Mouse (Mus musculus): ENCODE results near the gene Fam208a.
A peak's percentile ranks its signal among the peaks of the same experiment; 100 is the strongest.

The Fam208a gene

DNA sequence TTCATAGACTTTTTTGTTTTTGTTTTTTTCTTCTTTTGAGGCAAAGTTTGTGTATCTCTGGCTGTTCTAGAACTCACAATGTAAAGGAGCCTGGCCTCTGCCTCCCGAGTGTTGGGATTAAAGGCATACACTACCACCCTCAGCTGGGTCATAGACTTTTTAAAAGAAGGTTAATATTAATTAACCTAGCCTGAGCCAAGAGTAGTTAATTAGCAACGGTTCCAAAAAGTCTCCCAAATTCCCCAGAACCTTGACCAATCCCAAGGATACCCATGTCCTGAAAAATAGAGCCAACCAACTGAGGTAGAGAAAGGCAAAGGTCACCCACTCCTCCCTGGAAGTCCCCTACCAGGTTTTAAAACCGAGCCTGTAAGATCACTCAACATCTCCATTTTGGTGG, 7.8 kb upstream of the Fam208a start:
- no peak for DNase-seq (ENCODE audit: low read depth)

DNA sequence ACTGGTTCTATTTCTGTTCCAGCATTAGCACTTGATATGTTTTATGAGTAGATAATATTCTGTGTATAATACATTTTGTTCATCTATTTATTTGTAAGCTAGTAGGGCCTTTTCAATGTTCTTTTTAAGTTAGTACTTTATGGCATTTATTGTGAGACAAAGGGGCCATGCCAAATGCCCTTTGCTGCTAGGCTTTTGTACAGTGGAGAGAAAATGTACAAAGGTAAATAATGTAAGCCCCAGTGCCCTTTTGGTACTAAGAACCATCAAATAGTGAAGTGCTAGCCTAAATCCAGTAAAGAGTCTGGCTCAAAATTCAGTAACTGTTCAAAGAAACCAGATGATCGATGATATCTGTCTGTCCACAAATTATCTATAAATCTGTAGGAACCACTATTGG, 6.3 kb upstream of the Fam208a start:
- no peak for DNase-seq (ENCODE audit: low read depth)

- DNase-seq (ENCODE audit: low read depth) = peak; percentile 64
These were observed 508 bp downstream of the Fam208a start for GRCm38 (mm10) chr14:27428973-27429711.

DNA sequence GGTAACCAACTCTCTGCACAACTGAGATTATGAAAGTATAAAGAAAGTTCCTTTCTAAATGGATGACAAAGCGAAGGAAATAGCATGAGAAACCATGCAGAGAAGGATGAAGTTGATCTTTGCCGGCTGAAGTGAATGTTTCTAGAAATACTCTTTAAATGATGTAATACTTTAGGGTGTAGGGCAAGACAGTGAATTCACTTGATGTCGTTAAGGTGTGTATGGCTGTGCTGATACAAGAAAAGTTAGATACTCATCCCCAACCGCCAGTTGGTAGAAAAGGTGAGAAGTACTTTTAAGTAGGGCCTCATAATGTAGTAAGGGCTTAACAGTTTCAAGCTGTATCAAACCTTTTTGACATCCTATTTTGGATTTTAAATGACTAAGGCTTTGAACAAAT, 1.6 kb downstream of the Fam208a start:
- DNase-seq (ENCODE audit: low read depth) = no peak

- DNase-seq (ENCODE audit: low read depth) = no peak
These were observed 3.4 kb downstream of the Fam208a start for GRCm38 (mm10) chr14:27432064-27432463.

DNA sequence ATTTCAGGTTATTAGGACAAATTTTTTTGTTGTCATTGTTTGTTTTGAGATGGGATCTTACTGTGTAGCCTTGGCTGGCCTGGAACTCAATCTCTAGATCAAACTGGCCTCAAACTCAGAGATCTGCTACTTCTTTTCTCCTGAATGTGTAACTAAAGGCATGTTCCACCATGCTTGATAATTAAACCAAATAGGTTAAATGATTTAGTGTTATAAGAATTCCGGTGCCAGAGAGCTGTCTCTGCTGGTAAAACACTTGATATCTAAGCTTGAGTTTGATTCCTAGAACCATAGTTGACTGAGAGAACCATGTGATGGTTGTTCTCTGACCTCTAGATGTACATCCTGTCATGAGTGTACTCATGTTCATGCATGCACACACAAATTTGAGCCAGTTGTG, 7.5 kb downstream of the Fam208a start:
- no peak for DNase-seq (ENCODE audit: low read depth)

DNA sequence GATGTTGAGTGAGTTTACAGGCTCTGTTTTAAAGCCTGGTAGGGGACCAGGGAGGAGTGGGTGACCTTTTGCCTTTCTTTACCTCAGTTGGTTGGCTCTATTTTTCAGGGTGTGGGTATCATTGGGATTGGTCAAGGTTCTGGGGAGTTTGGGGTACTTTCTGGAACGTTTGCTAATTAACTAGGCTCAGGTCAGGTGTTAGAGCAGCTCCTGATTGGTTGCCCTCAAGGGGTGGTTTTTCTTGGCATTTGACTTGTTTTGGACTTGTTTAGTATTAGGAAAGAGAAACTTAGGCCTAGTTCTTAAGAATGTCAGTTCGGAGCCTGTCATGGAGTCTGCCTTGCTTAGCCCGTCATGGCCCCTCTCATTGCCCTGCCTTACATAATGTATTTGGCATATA, 8.2 kb downstream of the Fam208a start:
- no peak for DNase-seq (ENCODE audit: low read depth)

GRCm38 (mm10) chr14:27440921-27441320, 12.3 kb downstream of the Fam208a start:
- no peak for DNase-seq (ENCODE audit: low read depth)

DNA sequence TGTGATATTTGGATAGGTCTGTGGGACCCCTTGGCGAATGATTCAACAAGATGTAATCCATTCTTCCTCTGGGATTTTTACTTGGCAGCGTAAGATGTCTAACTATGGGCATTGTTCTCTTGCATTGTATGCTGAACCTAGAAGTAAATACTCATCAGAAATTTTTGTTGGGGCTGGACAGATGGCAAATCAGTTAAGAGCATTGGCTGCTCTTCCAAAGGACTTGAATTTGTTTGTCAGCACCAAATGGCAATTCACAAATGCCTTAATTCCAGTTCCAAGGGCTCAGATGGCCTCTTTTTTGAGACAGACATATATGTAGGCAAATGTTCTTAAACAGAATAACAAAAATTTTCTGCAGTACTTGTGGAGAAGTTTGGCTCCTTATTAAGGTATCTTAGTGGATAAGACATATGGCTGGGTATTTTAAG, 16.2 kb downstream of the Fam208a start:
- no peak for DNase-seq (ENCODE audit: low read depth)

- DNase-seq (ENCODE audit: low read depth) = no peak
These were observed 18.3 kb downstream of the Fam208a start for GRCm38 (mm10) chr14:27446963-27447362.

- DNase-seq (ENCODE audit: low read depth) = no peak
These were observed 62.8 kb downstream of the Fam208a start for GRCm38 (mm10) chr14:27491399-27491798.

DNA sequence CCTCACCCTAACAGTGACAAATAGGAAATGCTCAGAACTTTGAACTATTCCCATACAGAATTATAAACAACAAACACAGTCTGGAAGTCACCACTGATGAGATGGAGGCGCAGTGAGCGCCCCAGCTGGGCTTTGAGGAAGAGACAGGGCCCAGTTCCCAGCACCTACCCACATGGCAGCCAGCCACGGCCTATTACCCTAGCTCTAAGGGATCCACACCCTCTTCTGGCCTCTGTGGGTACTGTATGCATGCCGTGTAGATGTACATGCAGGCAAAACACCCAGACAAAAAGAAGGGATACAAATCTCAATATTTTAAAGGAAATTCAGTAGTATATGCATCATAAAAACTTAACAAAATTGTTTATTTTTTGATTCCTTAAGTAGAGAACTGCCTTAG, 64.9 kb downstream of the Fam208a start:
- DNase-seq (ENCODE audit: low read depth) = no peak

DNA sequence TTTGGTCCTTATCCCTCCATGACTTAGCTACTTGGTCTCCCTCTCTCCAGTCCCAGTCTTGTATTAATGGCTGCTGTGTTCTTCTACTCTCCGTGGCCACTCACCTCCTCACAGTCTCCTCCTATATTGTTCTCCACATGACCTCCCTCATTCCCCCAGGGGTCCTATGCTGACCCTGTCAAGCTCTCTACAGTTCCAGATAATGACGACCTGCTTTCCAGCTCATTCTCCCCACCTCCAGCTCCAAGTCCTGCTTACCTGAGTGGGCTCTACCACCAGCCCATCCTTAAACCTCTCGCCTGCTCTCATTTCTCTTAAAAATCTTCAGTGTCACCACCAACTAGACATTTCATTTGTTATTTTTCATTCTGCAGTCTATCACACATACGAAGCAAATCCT, 72.5 kb downstream of the Fam208a start:
- DNase-seq (ENCODE audit: low read depth) = no peak

GRCm38 (mm10) chr14:27507894-27508643, 79.4 kb downstream of the Fam208a start, which contains the start of gene Ccdc66:
Ccdc66 (minus strand) TSS chr14:27508460.
- DNase-seq (ENCODE audit: low read depth) = peak; percentile 92

DNA sequence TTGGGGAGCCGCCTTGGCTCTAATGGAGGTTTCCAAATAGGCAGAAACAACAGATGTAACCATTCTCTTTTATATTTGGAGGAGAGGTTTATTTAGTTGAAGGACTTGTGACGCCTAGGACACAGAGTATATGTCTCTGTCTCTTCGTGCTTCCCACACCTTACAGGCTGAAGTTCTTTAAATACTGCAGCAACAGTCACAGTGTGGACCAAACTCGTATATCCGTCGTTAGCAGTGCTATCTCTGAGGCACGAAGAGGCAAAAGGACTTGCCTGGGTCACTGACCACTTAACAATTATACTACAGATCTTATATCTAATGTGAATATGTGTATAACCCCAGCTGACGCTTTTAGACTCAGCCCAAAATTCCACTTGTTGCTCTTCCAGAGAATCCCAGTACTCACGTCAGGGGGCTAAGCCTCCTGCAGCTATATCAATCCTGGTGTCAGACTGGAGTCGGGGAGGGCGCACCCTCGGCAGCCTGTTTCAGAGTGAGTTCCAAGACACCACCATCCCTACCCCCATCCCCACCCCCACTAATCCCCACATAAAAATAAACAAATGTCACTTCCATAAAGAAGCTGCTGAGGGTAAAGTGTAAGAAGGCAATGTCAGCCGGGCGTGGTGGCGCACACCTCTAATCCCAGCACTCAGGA, 80.1 kb downstream of the Fam208a start:
- DNase-seq (ENCODE audit: low read depth) = no peak

DNA sequence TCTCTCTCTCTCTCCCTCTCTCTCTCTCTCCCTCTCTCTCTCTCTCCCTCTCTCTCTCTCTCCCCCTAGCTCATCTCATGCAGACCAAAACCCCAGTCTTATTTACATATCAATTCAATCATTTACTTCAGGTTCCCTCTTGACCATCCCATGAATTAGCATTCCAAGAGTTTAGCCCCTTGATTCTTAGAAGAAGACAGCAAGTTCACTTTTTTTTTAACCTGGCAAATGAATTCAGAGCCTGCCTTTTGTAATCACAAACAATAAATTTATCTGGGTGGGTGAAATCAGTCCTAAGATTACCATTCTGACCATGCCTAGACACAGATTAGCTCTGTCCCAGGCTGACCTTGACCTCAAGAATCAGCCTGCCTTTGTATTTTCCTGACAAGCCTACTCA, 95.9 kb downstream of the Fam208a start:
- no peak for DNase-seq (ENCODE audit: low read depth)
